Mouse (Mus musculus): ENCODE data around the gene Acss3. TPM values are rescaled to one million over a fixed set of nuclear protein-coding genes. Genes with fewer than 3 reads are reported as not detected.

The Acss3 gene
- 1 to 10 TPM; 4.8 to 5.0 TPM for total RNA-seq (2021)

DNA sequence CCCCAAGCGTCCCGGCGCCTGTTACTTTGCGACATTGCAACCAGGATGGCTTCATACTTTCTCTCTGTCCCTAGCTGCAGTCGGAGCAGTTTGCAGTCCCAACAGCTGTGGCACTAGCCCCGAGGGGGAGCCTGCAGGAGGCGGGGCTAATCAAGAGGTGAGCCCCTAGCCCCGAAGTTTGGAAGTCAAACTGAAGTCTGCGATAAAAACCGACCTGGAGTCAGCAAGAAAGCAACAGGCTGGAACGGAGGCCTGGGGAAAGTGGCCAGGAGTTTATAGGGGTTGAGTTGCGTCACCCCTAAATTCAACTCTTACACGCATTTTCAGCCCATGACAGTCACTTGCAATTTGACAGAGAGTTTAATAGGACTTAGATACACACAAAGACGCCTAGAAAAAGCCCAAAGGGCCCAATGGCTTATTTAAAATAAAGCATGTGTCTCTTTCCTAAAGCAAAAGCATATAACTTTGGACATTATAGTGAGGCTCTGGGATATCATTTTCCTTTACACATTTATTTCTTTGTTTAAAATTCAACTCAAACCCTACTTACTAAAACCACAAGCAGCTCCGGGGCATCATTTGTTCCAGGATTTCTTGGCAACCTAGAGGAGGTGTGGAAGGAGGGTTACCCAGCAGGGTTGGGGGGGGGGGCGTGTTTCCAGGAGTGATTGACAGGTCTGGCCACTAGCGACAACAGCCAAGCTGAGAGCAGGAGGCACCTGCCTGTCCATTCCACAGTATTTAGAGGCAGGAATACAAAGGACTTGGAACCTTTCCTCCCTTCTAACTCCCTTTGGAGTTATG lies at the start of gene Acss3:
TSS of gene Acss3 (minus strand) at position 140 of the 807 bp plus-strand sequence.
- peak; percentile 44 for DNase-seq
- intact Hi-C loops (cut with DNase I): no loop called here

DNA sequence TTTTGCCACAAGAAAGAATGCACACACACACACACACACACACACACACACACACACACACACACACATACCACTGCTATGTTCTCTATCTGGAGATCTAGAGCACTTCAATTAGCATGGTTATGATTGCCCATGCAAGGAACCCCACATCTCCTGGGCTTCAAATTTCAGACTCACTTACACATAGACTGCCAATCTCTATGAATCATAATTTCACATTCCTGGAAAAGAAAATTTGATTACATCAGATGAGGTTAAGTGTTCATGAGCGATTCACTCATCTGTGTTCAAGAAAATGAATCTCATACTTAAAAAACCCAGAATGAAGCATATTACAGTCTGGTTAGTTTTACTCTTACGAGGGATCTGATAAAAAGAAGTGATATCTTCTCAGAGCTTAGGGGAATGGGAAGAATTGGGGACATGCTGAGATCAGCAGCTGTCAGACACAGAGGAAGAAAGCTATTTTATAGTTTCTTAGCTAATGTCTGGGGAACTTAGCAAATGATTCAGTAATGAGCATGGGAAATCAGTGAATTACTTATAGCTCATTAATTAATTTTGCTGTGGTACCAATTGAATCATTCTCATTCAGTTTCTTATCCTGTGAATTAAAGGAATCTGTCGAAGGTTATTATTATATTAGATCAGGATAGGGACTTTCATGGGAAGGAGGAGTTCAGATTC lies 48.7 kb upstream of the Acss3 start:
- DNase-seq: no peak
- intact Hi-C loops (cut with DNase I): no loop called here

DNA sequence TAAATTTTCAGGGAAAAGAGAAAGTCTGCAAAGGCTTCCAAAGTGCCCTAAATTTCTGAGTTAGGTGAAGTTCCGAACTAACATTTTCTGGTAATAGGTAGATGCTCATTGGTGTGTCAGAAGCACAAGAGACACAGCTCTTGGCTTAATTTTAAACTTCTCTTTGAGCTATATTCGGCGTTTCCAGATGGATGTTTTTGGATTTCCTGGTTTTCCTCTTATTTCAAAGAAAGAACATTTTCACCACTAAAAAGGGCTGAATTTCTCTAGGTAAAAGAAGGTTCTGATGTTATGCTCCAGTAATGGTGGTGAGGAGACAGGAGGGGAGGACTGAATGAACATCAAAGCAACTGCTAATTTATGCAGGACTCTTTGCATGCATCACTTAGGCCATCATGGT lies 43.0 kb upstream of the Acss3 start:
- intact Hi-C loops (cut with DNase I): no loop called here
- DNase-seq: no peak

DNA sequence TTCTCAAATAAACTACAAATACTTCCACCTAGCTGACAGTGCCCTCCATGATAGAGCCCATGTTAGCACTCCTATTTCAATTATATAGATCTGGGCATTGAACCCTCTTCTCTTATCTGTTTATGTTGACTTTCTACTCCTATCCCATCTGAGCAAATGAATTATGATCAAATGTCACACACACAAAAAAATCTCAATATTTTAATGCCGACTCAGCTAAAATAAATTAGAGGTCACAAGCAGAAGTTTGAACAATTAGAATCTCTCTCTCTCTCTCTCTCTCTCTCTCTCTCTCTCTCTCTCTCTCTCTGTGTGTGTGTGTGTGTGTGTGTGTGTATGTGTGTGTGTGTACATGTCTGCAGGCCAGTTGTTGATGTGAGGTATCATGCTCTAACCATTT lies 25.3 kb upstream of the Acss3 start:
- DNase-seq: no peak
- intact Hi-C loops (cut with DNase I): no loop called here

DNA sequence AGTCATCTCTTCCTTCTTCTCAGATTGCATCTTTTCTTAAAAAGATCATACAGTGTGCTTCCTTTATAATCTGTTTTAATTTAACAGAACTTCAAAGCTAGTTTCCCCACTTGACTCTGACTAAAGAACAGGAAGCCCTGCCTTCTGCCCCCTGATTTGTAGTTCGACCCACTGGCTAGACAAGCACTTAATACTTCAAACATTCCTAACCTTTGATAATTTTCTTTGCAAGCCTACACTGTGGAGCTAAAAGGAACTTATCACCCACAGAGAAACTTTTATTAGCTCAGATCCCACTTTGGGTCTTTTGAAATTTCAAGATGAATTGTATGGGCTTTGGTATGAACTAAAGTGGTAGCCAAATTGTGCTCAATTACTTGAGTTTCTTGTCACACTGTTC lies 20.5 kb upstream of the Acss3 start:
- no peak for DNase-seq
- intact Hi-C loops (cut with DNase I): no loop called here

DNA sequence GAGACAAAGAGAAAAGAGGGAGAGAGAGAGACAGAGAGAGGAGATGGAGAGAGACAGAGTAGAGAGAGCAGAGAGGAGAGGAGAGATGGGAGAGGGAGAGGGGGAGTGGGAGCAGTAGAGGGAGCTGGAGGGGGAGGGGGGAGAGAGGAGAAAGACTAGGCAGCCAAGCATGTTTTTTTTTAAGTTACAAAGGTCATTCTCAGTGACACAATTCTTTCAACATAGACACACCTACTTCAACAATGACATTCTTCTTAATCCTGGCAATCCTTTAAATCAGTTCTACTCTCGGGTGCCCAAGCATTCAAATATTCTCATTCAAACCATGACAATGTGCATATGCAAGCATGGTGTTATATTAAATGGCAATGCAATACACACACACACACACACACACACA lies 19.4 kb upstream of the Acss3 start:
- no peak for DNase-seq
- intact Hi-C loops (cut with DNase I): no loop called here

DNA sequence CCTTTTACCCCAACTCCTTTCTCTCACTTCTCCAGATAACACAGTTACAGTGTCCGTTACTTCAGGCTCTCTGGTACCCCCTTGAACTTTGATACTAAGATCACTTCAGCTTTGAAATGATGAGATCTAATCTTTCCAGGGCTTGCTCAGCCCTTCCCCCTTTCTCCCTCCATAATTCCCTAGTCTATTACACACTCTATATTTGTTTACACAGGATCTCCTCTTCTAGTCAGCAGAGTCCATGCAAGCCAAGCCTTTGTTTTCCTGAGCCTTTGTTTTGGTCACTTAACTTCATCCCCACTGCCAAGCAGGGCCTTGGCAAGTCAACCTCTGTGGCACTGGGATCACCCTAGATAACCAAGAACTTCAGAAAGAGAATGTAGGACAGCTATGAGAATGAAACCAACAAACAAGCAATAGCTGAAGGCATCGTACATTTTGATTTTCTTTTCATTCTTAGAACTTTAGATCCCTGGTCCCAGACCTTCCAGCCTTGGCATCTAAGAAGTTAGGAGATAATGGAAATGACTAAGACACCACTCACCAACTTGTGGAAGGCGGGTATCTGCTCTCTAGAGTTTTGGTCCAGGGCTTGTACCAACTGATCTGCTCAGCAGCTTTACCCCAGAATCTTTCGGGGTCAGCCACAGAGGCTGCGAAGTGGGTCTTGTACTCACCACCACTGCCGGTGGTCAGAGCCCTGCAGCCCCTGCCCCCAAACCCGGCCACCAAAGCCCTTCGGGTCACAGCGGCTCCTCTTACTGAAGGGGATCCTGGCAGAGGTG lies 532 bp downstream of the Acss3 start:
- intact Hi-C loops (cut with DNase I): no loop called here
- peak in 1 of 2 experiments; percentile 8 for DNase-seq

DNA sequence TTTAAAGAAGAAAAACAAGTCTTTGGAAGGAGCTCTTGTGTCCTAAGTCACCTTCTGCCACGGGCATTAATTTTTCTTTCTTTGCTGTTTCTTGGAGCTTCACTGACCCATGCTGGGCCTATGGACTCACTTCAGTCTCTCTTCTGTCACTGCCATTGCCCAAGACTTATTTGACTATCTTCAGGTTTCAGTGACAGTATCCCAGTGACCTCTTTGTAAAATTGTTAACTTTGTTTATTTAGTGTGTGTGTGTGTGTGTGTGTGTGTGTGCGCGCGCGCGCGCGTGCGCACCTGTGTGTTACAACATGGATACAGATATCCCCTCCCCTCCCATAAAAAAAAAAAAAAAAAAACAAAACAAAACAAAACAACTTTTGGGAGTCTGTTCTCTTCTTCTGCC lies 2.2 kb downstream of the Acss3 start:
- no peak for DNase-seq
- intact Hi-C loops (cut with DNase I): no loop called here

DNA sequence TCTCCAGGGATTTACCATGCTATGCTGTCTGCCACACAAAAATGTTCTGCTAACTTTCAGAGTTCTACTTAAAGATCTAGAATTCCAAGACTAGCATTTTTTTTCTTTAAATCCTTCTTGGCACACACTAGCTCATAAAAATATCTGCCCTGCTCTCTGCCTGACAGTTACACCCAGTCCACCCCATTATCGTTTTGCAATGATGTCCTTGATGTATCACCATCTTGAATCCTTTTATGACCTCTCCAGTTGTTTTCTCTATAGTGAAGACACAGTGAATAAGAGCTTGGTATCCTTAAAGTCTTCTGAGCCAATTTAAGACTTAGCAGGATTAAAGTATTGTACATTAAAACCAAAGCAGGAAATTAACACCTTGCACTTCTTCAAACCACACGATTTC lies 4.3 kb downstream of the Acss3 start:
- no peak for DNase-seq
- intact Hi-C loops (cut with DNase I): no loop called here

DNA sequence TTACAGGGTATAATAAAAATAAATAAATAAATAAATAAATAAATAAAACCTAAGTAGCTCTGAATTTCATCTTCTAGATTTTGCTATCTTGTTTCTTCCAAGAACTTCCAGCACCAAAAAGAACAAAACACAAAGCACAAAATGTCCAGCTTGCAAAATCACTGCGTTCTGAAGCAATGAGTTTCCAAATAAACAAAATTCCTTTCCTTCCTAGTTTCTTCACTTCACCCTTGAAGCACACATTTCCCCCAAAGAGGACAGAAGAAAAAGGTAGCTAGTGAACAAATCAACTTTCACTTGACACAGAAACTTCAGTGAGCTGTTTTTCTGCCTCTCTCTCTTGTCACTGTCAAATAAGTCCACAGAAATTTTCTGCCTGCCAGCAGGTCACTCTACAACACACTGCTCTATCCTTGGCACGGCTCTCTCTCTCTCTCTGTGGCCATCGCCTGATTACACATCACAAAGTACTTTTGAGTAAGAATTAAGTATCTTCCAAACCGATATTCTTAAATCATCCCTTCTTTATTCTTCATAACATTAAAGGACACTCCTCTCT lies 6.7 kb downstream of the Acss3 start:
- intact Hi-C loops (cut with DNase I): no loop called here
- no peak for DNase-seq

DNA sequence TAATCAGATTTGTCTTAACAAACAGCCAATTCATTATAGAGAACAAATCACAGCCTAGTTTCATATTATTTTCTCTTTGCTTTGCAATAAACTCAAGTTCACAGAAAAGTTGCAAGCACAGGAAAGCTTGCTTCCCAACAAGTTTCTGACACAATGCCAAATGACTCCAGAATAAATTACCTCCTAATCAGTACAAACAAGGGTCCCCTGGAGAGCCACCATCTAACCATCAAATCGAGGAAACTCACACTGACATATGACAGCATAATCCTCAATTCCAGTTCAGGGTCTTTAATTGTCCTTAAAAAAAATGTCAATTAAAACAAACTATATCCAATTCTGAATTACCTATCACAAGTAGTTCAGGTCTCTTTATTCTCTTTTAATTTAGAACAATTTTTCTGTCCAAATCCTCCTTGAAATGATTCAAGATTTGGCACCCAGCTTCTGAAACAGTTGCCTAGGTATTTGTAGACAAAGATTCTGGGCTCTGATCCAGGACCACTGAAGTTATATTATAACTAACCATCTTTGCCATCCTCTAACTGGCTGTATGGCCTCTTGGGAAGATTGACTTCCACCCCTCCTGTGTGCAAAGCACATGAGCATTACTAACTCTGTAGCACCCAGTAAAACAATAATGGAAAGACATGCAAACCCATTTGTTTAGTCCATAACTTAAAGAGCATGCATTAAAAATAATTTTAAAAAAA lies 7.4 kb downstream of the Acss3 start:
- intact Hi-C loops (cut with DNase I): no loop called here
- no peak for DNase-seq

DNA sequence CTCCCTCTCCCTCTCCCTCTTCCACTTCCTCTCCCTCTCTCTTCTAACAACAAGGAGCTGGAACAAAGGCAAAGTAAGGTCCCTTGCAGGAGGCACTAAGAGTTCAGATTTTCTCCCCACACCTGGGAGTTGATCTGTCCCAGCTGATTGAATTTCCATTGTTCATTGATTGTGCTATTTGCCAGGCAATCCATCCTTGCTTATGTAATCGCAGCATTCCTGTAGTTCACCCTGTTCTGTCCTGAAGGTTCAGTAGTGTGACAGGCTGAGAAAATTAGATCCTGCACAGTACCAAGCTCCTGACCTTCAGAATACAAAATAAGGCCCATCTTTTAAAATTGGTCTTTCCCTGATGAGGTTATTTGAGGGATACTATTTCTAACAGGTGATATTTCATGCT lies 8.3 kb downstream of the Acss3 start:
- intact Hi-C loops (cut with DNase I): no loop called here

DNA sequence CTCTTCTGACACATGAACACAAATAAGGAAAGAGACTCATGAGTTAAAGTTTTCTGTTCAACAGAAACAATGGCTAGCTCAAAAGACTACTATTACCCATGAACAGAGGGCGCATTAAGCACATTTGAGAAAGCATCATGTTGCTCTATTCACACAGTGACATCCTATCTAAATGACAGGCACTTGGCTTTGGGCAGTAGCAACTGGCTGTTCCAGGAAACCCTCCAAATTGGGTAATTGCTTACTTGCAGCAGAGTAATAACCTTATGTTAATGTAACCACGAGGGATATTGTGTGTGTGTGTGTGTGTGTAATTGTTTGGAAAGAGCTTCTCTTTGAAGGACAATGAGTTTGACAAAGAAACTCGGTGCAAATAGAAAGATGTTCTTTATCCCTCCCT lies 29.0 kb downstream of the Acss3 start:
- DNase-seq: no peak
- intact Hi-C loops (cut with DNase I): no loop called here

More for the DNA sequence above, 8.3 kb downstream of the Acss3 start:
- no peak for DNase-seq

DNA sequence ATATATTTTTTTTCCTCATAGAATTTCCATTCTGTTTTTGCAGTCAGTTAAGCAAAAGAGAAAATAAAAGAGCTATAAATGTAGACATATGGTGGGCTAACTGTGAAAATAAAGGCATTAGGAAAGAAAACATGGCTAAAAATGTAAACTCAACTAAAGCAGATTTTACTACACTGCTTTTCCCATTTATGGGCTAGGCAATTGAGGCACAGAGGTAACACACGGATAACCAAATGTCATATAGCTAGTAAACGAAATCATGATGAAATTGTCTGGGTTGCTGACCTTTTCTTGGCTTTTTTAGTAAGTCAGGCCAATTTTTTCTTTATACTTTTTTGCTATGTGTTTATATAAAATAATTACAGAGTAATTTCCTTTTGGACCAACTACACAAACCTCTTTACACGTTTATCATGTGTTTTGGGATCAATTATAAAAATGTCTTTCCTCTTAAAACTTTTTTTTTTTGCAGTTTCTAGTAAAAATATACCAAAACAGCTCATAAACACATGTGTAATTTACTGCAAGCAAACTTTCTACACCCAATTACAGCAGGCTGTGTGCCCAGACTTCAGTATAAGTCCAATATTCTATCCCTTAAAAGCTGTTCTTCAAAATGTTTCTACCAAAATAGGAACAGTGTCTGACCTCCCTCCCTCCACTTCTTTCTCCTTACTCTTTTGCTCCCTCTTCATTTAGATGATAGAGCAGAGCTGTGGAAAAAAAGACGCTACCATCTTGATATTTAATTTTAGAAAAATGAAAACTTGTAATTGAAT lies 69.4 kb downstream of the Acss3 start:
- intact Hi-C loops (cut with DNase I): no loop called here
- no peak for DNase-seq

DNA sequence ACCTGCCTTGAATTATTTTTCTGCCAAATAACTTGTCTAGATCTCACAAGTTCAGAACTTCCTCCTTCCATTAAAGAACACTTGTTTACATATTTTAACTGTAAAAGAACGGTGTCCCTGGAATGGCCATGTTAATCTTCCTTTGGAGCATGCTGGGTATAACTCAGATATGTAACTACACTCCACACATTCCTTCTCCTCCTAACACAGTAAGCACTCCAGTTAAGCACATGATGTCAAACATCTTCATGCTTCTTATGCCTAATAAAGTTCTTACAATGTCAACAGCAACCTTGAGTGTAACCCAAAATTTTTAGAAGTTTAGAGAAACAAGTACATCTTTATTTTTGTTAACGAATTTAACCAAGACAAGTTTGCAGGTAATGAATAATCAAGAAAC lies 73.0 kb downstream of the Acss3 start:
- intact Hi-C loops (cut with DNase I): no loop called here
- no peak for DNase-seq

DNA sequence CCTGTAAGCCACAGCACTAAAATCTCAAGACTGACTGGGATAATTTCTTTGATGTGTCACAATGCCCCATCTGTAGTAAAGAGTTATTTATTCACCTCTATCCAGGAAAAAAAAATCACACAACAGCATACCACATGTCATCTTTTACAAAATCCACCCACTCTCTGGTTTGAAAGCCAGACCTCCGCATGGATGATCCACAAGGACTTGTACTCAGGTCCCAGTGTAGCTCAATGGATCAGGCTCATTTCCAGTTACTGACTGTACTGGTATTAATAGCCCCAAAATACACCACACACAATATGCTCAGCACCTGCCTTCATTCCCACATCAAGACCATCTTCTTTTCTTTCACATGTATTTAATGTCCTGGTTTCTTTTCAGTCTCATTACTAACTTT lies 80.8 kb downstream of the Acss3 start:
- intact Hi-C loops (cut with DNase I): no loop called here

DNA sequence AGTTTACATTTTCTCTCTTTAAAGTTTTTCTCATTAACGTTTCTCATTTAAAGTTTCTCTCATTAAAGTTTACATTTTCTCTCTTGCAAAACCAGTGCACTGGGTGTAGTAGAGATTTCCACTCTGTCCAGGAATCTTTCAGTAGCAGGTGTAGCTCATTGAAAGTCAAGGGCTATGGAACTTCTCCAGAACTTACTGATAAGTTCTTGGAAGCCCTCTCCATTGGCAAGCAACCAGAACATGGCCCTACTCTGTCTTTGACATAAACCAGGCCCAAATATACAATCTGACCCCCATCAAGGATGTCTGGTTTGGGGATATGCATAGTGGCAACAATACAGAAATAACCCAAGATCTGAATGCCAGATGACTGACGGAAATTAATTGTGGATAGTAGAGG lies 82.6 kb downstream of the Acss3 start:
- intact Hi-C loops (cut with DNase I): no loop called here

More for the DNA sequence above, 80.8 kb downstream of the Acss3 start:
- DNase-seq: no peak

DNA sequence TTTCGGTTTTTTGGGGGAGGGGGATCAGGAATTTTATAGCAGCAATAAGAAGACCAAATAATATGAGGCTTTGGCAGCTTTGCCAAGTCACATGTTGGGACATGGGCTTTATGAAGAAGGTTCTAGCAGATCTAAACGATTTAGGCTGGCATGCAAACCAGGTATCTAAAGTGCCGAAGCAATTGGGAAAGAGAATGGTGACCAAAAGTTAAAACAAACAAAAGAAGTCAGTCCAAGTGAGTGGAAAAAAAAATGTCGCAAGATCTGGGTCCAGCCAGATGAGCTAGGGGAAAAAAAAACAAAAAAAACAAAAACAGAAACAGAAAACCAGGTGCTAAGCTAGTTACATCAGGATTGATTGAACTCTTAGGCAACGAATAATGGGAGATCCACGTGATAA lies 83.1 kb downstream of the Acss3 start:
- DNase-seq: no peak
- intact Hi-C loops (cut with DNase I): no loop called here

More for the DNA sequence above, 82.6 kb downstream of the Acss3 start:
- peak; percentile 2 to 23 for DNase-seq

DNA sequence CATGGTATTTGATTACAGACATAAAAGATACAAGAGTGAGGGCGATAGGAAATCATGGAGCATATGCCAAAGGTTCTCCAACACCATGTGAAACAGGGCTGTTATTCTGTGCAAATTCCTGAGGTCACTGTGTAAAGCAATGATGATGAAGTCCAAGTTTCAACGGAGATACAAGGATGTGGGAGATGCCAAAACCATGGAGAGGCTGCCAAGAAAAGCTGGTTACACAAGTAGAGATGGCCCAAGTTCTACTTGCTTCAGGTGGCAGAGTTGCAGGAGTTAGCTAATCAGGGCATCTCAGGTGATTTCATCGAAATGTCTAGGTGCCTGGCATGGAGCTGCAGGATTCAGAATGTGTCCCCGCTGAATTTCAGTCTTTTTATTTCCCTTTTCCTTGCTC lies 84.3 kb downstream of the Acss3 start:
- peak in 1 of 2 experiments; percentile 8 for DNase-seq
- intact Hi-C loops (cut with DNase I): no loop called here

DNA sequence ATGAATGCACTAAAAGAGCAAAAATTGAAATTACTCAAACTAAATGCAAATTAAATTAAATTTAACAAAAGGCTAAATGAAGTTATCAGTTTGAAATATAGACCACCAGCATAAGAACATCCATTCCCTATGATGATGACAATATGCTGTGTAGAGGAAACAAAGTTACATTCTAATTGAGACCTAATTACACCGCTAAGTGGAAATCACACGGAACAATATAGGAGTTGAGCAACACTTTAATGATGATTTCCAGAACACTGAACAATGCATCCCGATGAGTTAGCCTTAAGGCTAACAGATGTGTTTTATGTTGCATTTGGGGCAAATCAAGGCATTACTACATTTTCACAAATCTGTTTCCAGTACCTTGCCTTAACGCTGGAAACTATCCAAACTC lies 99.2 kb downstream of the Acss3 start:
- intact Hi-C loops (cut with DNase I): no loop called here
- DNase-seq: no peak

Data from heart, postnatal 36 days (tissue).